Mouse (Mus musculus) inflammation-experienced regulatory T-cells (primary cell): ENCODE results near the gene Imp3. TPM values are rescaled to one million over a fixed set of nuclear protein-coding genes. Genes with fewer than 3 reads are reported as not detected.

ENCODE experiments used
- polyA plus RNA-seq, 2 experiments: library from polyadenylated mRNA; unstranded; fragments of 100-300 nt; shearing (Covaris generic); gene quantifications; one replicate each; pipeline ENCODE4 v1.2.1; 2017

Gene Imp3
- polyA plus RNA-seq: 10 to 100 TPM; 86.3 to 93.6 TPM

GRCm38 (mm10) chr9:56937223-56938160 lies at the start of gene Imp3:
Imp3 (plus strand) TSS chr9:56937475.

GRCm38 (mm10) chr9:56928041-56928811 lies 9.0 kb upstream of the Imp3 start, which contains the start of gene Snx33:
Snx33 (minus strand) TSS chr9:56928371.

GRCm38 (mm10) chr9:56950414-56951400 lies 13.4 kb downstream of the Imp3 start, which contains the start of gene Snupn:
Snupn (plus strand) TSS chr9:56950878.

Other genes starting within 250 kb of the Imp3 start
- under 1 TPM in 1 of 2 experiments, not detected in 1; 0.42 TPM for gene Lingo1, start 141.0 kb upstream of the Imp3 start, polyA plus RNA-seq
- gene Odf3l1, start 72.8 kb upstream of the Imp3 start, polyA plus RNA-seq: under 1 TPM in 1 of 2 experiments, not detected in 1; 0.24 TPM
- gene Cspg4, start 72.4 kb upstream of the Imp3 start, polyA plus RNA-seq: 1 to 10 TPM in 1 of 2 experiments, under 1 TPM in 1; 0.27 to 1.4 TPM
- gene Snx33, start 9.1 kb upstream of the Imp3 start, polyA plus RNA-seq: 10 to 100 TPM in 1 of 2 experiments, 1 to 10 TPM in 1; 9.3 to 10.0 TPM
- 10 to 100 TPM; 18.3 TPM for gene Snupn, start 13.4 kb downstream of the Imp3 start, polyA plus RNA-seq
- 10 to 100 TPM; 18.7 to 22.5 TPM for gene Ptpn9, start 57.4 kb downstream of the Imp3 start, polyA plus RNA-seq
- 10 to 100 TPM; 34.6 to 46.6 TPM for gene Sin3a, start 134.6 kb downstream of the Imp3 start, polyA plus RNA-seq
- 100 to 1,000 TPM in 1 of 2 experiments, 10 to 100 TPM in 1; 66.1 to 104 TPM for gene Man2c1, start 193.2 kb downstream of the Imp3 start, polyA plus RNA-seq
- 10 to 100 TPM; 29.4 to 32.0 TPM for gene Neil1, start 210.8 kb downstream of the Imp3 start, polyA plus RNA-seq
- 100 to 1,000 TPM; 264 to 285 TPM for gene Commd4, start 220.9 kb downstream of the Imp3 start, polyA plus RNA-seq